Mouse (Mus musculus) stomach, embryonic 16.5 days (tissue): ENCODE data around the gene Efhd1. TPM values are rescaled to one million over a fixed set of nuclear protein-coding genes. Genes with fewer than 3 reads are reported as not detected.

Source experiments
- ATAC-seq: fragments of 200-750 bp; cut with Nextera tagmentation; 2 replicates; pipeline ENCODE4 v1.8.0; 2017; ENCODE audit warnings: moderate number of reproducible peaks, moderate TSS enrichment; ENCODE audit not compliant: insufficient read depth, low FRiP score
- H3K27ac ChIP-seq: fragments of 300-500 bp; sonication (generic); 2 replicates; pipeline ENCODE4 v1.5.1; 2014; ENCODE audit warnings: low read length
- H3K27me3 ChIP-seq: fragments of 300-500 bp; sonication (generic); 2 replicates; pipeline ENCODE4 v1.6.1; 2014; ENCODE audit warnings: low read length, control low read depth, mixed read lengths; ENCODE audit not compliant: control insufficient read depth, insufficient read depth
- H3K36me3 ChIP-seq: fragments of 300-500 bp; sonication (generic); 2 replicates; pipeline ENCODE4 v1.6.1; 2014; ENCODE audit warnings: low read length; ENCODE audit not compliant: control insufficient read depth, insufficient read depth
- H3K4me1 ChIP-seq: fragments of 300-500 bp; sonication (generic); 2 replicates; pipeline ENCODE4 v1.6.1; 2014; ENCODE audit warnings: low read length, control low read depth, mixed read lengths; ENCODE audit not compliant: control insufficient read depth, insufficient read depth
- H3K4me2 ChIP-seq: fragments of 300-500 bp; sonication (generic); 2 replicates; pipeline ENCODE4 v1.6.1; 2014; ENCODE audit warnings: low read depth, low read length, mixed read lengths
- H3K4me3 ChIP-seq: fragments of 300-500 bp; sonication (generic); replicated peaks from 2 replicates; pipeline ENCODE4 v1.5.1; 2014; ENCODE audit warnings: mild to moderate bottlenecking, low read length
- H3K9ac ChIP-seq: fragments of 300-500 bp; sonication (generic); 2 replicates; pipeline ENCODE4 v1.6.1; 2014; ENCODE audit warnings: low read length
- H3K9me3 ChIP-seq: fragments of 300-500 bp; sonication (generic); replicated peaks from 2 replicates; pipeline ENCODE4 v1.6.1; 2016; ENCODE audit warnings: low read length, control low read depth; ENCODE audit not compliant: control insufficient read depth
- WGBS: fragments of 180-500 bp; shearing (Covaris S2); extraction: QIAGEN DNeasy Blood & Tissue Kit; methylation state at CpG from one replicate; pipeline ENCODE4 v1.1.7; 2014; 5-methylcytosine and 5-hydroxymethylcytosine counted together
- polyA plus RNA-seq: library from polyadenylated mRNA; unstranded; fragments of >200 nt; fragmentation: Nextera tagmentation; extraction: Ambion mirVana; gene quantifications from 2 replicates; pipeline ENCODE4 v1.2.1, GENCODE M21; 2015

The Efhd1 gene
- polyA plus RNA-seq, 1 experiment from 2014 or later, result 0.46 TPM

GRCm38 (mm10) chr1:87294063-87294710, 30.0 kb downstream of the Efhd1 start:
- WGBS, result 53% methylated on average over 4 of the region's 4 CpGs
- Histone ChIP-seq H3K27ac (no peak overlapping the region), H3K4me3 (no peak overlapping the region), H3K9me3 (no peaks in the 10 kb centered on the region), H3K36me3 (no peaks in the 10 kb centered on the region), H3K4me1 (no peaks in the 10 kb centered on the region), H3K4me2 (no peak overlapping the region), H3K27me3 (no peaks in the 10 kb centered on the region), H3K9ac (no peak overlapping the region)
- ATAC-seq, result no peak

DNA sequence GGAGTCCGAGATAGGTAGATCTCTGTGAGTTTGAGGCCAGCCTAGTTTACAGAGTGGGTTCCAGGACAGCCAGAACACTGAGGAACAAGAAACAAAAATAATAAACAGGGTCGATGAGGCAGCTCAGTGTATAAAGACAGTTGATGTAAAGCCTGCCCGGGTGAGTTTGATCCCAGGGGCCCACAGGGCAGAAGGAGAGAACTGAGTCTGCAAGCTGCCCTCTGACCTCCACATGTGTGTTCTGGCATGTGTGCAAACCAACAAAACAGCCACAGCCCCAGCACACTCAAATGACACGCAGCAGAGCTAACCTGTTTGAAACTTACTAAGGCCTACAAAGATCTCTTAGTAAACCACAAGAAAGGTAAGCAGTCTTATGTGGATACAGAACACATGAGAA, 30.8 kb downstream of the Efhd1 start:
- ATAC-seq, result no peak
- no peak overlapping the region for H3K27ac ChIP-seq
- WGBS, result 54% methylated on average over 4 of the region's 4 CpGs
- no peaks in the 10 kb centered on the region for H3K9me3 ChIP-seq
- no peak overlapping the region for H3K4me2 ChIP-seq
- no peaks in the 10 kb centered on the region for H3K27me3 ChIP-seq
- no peaks in the 10 kb centered on the region for H3K36me3 ChIP-seq
- no peak overlapping the region for H3K4me3 ChIP-seq
- no peak overlapping the region for H3K9ac ChIP-seq
- H3K4me1 ChIP-seq, result no peaks in the 10 kb centered on the region

DNA sequence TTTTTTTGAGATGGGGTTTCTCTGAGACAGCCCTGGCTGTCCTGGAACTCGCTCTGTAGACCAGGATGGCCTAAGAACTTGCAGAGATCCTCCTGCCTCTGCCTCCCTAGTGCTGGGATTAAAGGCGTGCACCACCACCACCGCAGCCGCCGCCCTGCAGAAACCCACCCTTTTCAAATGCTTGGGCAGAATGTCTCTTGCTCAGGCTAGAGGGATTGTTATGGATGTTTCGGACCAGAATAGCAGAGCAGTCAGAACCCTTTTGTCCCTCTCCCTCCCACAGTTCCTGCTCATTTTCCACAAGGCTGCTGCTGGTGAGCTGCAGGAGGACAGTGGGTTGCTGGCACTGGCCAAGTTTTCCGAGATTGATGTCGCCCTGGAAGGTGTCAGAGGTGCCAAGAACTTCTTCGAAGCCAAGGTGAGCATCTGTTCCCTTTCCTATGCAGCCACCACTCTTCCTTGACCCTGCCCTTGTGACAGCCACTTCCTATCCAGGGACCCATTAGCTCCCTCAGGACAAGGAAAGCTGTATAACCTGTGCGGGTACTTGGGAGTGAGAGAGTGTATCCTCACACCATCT, 33.3 kb downstream of the Efhd1 start:
- no peak for ATAC-seq
- WGBS, result 85% methylated on average over 10 of the region's 10 CpGs
- Histone ChIP-seq H3K4me3 (no peak overlapping the region), H3K4me1 (no peaks in the 10 kb centered on the region), H3K27ac (no peak overlapping the region), H3K9me3 (no peaks in the 10 kb centered on the region), H3K4me2 (no peak overlapping the region), H3K9ac (no peak overlapping the region), H3K36me3 (no peaks in the 10 kb centered on the region), H3K27me3 (no peaks in the 10 kb centered on the region)

GRCm38 (mm10) chr1:87300360-87301286, 36.5 kb downstream of the Efhd1 start:
- Histone ChIP-seq H3K36me3 (no peaks in the 10 kb centered on the region), H3K4me3 (no peak overlapping the region), H3K4me2 (no peak overlapping the region), H3K4me1 (no peaks in the 10 kb centered on the region), H3K9me3 (no peaks in the 10 kb centered on the region), H3K27ac (no peak overlapping the region), H3K9ac (no peak overlapping the region), H3K27me3 (no peaks in the 10 kb centered on the region)
- 56% methylated on average over 14 of the region's 14 CpGs for WGBS
- ATAC-seq, result no peak

GRCm38 (mm10) chr1:87301971-87302370, 37.8 kb downstream of the Efhd1 start:
- Histone ChIP-seq H3K27ac (no peak overlapping the region), H3K36me3 (no peaks in the 10 kb centered on the region), H3K4me2 (no peak overlapping the region), H3K9me3 (no peaks in the 10 kb centered on the region), H3K27me3 (no peaks in the 10 kb centered on the region), H3K4me1 (no peaks in the 10 kb centered on the region), H3K4me3 (no peak overlapping the region), H3K9ac (no peak overlapping the region)
- WGBS, result 83% methylated on average over 2 of the region's 2 CpGs
- ATAC-seq, result no peak

- Histone ChIP-seq H3K4me2 (no peak overlapping the region), H3K9me3 (no peaks in the 10 kb centered on the region), H3K27ac (no peak overlapping the region), H3K4me3 (no peak overlapping the region), H3K4me1 (no peaks in the 10 kb centered on the region), H3K9ac (no peak overlapping the region), H3K36me3 (no peaks in the 10 kb centered on the region), H3K27me3 (no peaks in the 10 kb centered on the region)
- 76% methylated on average over 3 of the region's 3 CpGs for WGBS
- ATAC-seq, result no peak
Observed at GRCm38 (mm10) chr1:87308952-87309351, 44.8 kb downstream of the Efhd1 start.

- WGBS, result 77% methylated on average over 16 of the region's 16 CpGs
Observed at GRCm38 (mm10) chr1:87309621-87310020, 45.5 kb downstream of the Efhd1 start.

DNA sequence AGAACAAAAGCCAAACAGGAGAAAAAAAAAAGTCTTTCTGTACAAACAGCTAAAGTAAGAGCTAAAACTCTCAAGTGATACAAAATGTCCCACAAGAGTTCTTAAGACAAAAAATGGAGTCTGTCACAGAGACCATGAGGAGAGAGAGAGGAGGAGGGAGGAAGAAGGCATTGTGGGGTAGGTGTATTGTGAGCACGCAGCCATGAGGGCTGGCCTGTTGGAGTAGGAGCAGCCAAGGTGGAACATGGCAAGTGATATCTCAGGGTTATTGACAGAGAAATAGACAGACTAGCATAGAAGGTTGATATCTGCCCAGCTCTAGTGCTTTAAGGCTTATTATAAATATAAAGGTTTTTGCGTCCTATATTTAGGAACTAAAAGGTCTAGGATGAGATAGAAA, 48.5 kb downstream of the Efhd1 start:
- Histone ChIP-seq H3K9me3 (no peaks in the 10 kb centered on the region), H3K4me2 (no peak overlapping the region), H3K27me3 (no peaks in the 10 kb centered on the region), H3K36me3 (no peaks in the 10 kb centered on the region), H3K27ac (no peak overlapping the region), H3K4me1 (no peaks in the 10 kb centered on the region), H3K9ac (no peak overlapping the region), H3K4me3 (no peak overlapping the region)
- WGBS, result 83% methylated on average over 2 of the region's 2 CpGs
- ATAC-seq, result no peak

More at GRCm38 (mm10) chr1:87309621-87310020, 45.5 kb downstream of the Efhd1 start:
- no peak for ATAC-seq
- no peak overlapping the region for H3K27ac ChIP-seq
- H3K4me2 ChIP-seq, result no peak overlapping the region
- H3K36me3 ChIP-seq, result no peaks in the 10 kb centered on the region
- no peaks in the 10 kb centered on the region for H3K9me3 ChIP-seq
- no peak overlapping the region for H3K4me3 ChIP-seq
- H3K27me3 ChIP-seq, result no peaks in the 10 kb centered on the region
- H3K9ac ChIP-seq, result no peak overlapping the region
- no peaks in the 10 kb centered on the region for H3K4me1 ChIP-seq

DNA sequence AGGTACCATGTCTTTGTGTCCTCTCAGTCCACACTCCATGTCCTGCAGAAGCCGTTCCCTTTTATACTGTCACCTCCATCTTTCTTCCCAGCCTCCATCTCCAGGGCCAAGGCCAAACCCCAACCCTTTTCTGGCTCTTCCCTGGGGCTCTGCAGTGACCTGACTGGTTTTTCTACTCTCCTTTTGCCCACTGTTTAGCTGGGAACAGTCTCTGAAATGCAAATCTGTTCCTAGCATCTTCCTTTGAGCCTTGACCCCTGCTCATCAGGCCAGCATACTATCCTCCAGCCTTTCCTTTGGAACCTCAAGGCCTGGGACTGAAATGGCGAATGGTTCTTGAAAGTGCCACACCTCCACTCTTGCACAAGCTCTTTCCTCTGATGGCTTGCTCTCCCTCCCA, 49.0 kb downstream of the Efhd1 start:
- Histone ChIP-seq H3K4me1 (no peaks in the 10 kb centered on the region), H3K36me3 (no peaks in the 10 kb centered on the region), H3K9ac (no peak overlapping the region), H3K27ac (no peak overlapping the region), H3K9me3 (no peaks in the 10 kb centered on the region), H3K4me3 (no peak overlapping the region), H3K4me2 (no peak overlapping the region), H3K27me3 (no peaks in the 10 kb centered on the region)
- ATAC-seq, result no peak
- WGBS, result 88% methylated on average over 2 of the region's 2 CpGs
